Mouse (Mus musculus) lung, adult 2 months (tissue): ENCODE data around the gene Abi2.

ENCODE experiments used
- CTCF ChIP-seq: fragments of 200-500 bp; IDR thresholded peaks from 2 replicates; pipeline ENCODE4 v1.5.1; 2011; ENCODE audit warnings: mild to moderate bottlenecking, low read length, control low read depth; ENCODE audit not compliant: insufficient read depth
- POLR2A ChIP-seq: fragments of 200-500 bp; IDR thresholded peaks from 2 replicates; pipeline ENCODE4 v1.6.1; 2011; ENCODE audit warnings: low read depth, mild to moderate bottlenecking, control low read depth, low read length, borderline replicate concordance; ENCODE audit errors: extremely low read depth

DNA sequence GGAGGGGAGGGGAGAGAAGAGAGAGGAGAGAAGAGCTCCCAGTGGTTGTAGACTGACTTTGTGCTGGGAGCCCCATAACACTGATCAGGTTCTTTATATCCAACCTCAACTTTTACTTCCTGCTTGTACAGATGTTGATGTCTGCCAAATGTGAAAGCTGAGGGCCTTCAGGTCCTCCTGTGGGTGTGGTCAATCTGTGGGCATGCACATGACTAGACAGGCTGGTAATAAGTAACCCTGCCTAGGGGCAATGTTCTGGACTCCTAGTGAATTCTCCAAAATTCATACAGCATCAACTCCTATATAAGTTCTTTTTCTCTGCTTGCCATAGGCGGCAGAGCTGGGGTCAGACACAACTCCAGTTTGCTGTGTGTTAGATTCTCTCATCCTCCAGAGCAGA lies 47.8 kb upstream of the Abi2 start:
- TF ChIP-seq CTCF (no peak), POLR2A (no peak)
